7 mouse cellular contexts compared by ENCODE assay signal in the genomic region with DNA sequence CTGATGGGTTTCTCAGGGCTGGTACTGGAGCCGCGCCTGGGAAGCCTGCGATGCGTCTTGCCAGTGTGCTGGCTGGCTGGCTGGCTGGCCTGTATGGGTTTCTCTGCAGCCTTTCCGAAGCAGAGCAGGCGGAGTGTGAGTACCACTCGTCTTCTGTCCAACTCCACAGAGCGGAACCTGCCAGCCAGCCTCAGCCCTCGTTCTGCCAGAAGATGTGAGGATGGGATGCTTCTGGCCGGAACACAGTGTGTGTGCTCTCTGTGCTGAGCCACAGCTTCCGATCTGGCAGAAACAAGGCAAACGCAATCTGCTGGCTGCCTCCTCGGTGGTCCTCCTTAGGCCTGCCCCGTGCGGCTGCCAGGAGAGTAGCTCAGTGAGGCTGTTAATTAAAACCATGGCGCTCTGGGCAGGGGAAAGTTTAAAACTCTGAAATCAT.
DNase-seq lines count a peak whose midpoint lies in the region; ATAC-seq lines count a peak whose summit lies in the region.

No protein-coding gene starts in this region.

- peaks cover 11% of the 10 kb centered on the region for H3K4me1 ChIP-seq in hindbrain, embryonic 13.5 days (replicated peaks)
- H3K4me1 ChIP-seq in midbrain, embryonic 16.5 days (ENCODE audit: control insufficient read depth, insufficient read depth, low read length): 0 out of 2 replicates have a peak, but pooled peaks cover 2% of the 10 kb centered on the region

- H3K36me3 ChIP-seq in hindbrain, embryonic 13.5 days: no peaks in the 10 kb centered on the region
- no peaks in the 10 kb centered on the region for H3K36me3 ChIP-seq in midbrain, embryonic 16.5 days (ENCODE audit: control insufficient read depth, insufficient read depth, low read length)

- H3K4me2 ChIP-seq in hindbrain, embryonic 13.5 days: no peak overlapping the region
- H3K4me2 ChIP-seq in midbrain, embryonic 16.5 days (ENCODE audit: low read length): no peak overlapping the region

- H3K9ac ChIP-seq in hindbrain, embryonic 13.5 days: no peak overlapping the region
- H3K9ac ChIP-seq in midbrain, embryonic 16.5 days (ENCODE audit: low read depth, low read length): no peak overlapping the region

- ATAC-seq in common myeloid progenitor, adult 5-6 weeks (replicated peaks; ENCODE audit: low read depth, poor library complexity, severe bottlenecking): peak; percentile 71
- ATAC-seq in hindbrain, embryonic 13.5 days (ENCODE audit: low FRiP score): peak; percentile 62; the same call in 1 of the 2 replicates
- peak; percentile 41; the same call in 1 of the 2 replicates for ATAC-seq in midbrain, embryonic 16.5 days
- no peak for ATAC-seq in megakaryocyte-erythroid progenitor cell, adult 5-6 weeks (replicated peaks; ENCODE audit: low FRiP score, low TSS enrichment, poor library complexity, severe bottlenecking)
- no peak for ATAC-seq in erythroblast, adult 5-6 weeks (replicated peaks; ENCODE audit: low FRiP score, poor library complexity, severe bottlenecking)

- WGBS in hindbrain, embryonic 13.5 days: 63% methylated on average over 16 of the region's 16 CpGs
- 61% methylated on average over 16 of the region's 16 CpGs for WGBS in midbrain, embryonic 16.5 days

- peak overlapping the region; percentile 46; the same call in 1 of the 2 replicates for H3K27ac ChIP-seq in hindbrain, embryonic 13.5 days
- H3K27ac ChIP-seq in midbrain, embryonic 16.5 days (ENCODE audit: low read length): peak overlapping the region; percentile 7; the same call in 1 of the 2 replicates

- no peak overlapping the region for H3K4me3 ChIP-seq in hindbrain, embryonic 13.5 days
- no peak overlapping the region for H3K4me3 ChIP-seq in midbrain, embryonic 16.5 days (ENCODE audit: low read depth, low read length)

- 0 out of 2 replicates have a peak, but pooled peaks cover 2% of the 10 kb centered on the region for H3K27me3 ChIP-seq in hindbrain, embryonic 13.5 days
- H3K27me3 ChIP-seq in midbrain, embryonic 16.5 days (ENCODE audit: control insufficient read depth, insufficient read depth, low read depth, low read length): no peaks in the 10 kb centered on the region

- peak; percentile 53 for DNase-seq in lung, postnatal 10 days
- DNase-seq in lung, postnatal 36 days: no peak

- no peaks in the 10 kb centered on the region for H3K9me3 ChIP-seq in hindbrain, embryonic 13.5 days
- H3K9me3 ChIP-seq in midbrain, embryonic 16.5 days (replicated peaks; ENCODE audit: control insufficient read depth, low read length, poor library complexity, severe bottlenecking): no peaks in the 10 kb centered on the region

Comparison
In these comparisons a context has a peak if more than half of its experiments do, and no peak if none do; other contexts are left out.
1. ATAC-seq: peak in common myeloid progenitor, adult 5-6 weeks (single experiment), hindbrain, embryonic 13.5 days (single experiment) and midbrain, embryonic 16.5 days (single experiment); none in megakaryocyte-erythroid progenitor cell, adult 5-6 weeks (single experiment) and erythroblast, adult 5-6 weeks (single experiment).